Mouse (Mus musculus): ENCODE measurements around the gene Fancd2os. TPM values are rescaled to one million over a fixed set of nuclear protein-coding genes. Genes with fewer than 3 reads are reported as not detected.
A peak's percentile ranks its signal among the peaks of the same experiment; 100 is the strongest.

Gene Fancd2os
- polyA plus RNA-seq (2012; ENCODE audit: insufficient read depth, low replicate concordance), result not detected in 2 replicates

- H3K4me1 ChIP-seq, result peaks cover 9% of the 10 kb centered on the region
- TF ChIP-seq FLI1 (IDR thresholded peaks at IDR 0.05; ENCODE audit: low read length) (no peak), GATA1 (IDR thresholded peaks at IDR 0.05; ENCODE audit: borderline replicate concordance, low read length) (no peak)
- peaks cover 25% of the 10 kb centered on the region for H3K36me3 ChIP-seq (replicated peaks; ENCODE audit: low read length)
- no peaks in the 10 kb centered on the region for H3K9me3 ChIP-seq
- no peak within 1 kb of the TSS for H3K4me3 ChIP-seq (replicated peaks)
- H3K27me3 ChIP-seq (replicated peaks), result no peaks in the 10 kb centered on the region
These were observed at the start of gene Fancd2os for GRCm38 (mm10) chr6:113600543-113601139. TSS of gene Fancd2os (minus strand) at chr6:113600715.

DNA sequence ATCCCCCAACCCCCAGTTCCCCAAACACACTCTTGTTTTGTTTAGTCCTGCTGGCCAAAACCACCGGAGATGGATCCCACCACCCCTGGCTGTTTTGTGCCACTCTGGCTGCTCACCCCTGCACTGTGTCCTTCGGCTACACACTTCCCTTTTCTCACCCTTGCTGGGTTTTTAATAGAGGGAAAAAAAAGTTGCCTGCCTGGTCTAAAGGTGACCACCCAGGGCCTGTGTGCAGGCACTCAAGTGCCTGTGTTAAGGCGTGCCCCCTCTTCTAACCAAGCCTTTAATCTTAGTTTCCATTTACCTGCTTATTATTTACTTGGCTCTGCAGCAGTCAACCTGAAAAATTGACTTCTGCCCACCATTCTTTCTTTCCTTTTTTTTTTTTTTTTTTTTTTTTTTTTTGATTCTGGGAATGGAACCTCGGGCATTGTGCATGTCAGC lies 49.7 kb upstream of the Fancd2os start:
- TF ChIP-seq FLI1 (IDR thresholded peaks at IDR 0.05; ENCODE audit: low read length), result no peak
- no peak for TF ChIP-seq GATA1 (IDR thresholded peaks at IDR 0.05; ENCODE audit: borderline replicate concordance, low read length)
- Histone ChIP-seq H3K9me3 (no peaks in the 10 kb centered on the region), H3K4me3 (replicated peaks) (no peak overlapping the region), H3K4me1 (peaks cover 49% of the 10 kb centered on the region), H3K27me3 (replicated peaks) (peaks cover 41% of the 10 kb centered on the region), H3K36me3 (replicated peaks; ENCODE audit: low read length) (peaks cover 5% of the 10 kb centered on the region)

GRCm38 (mm10) chr6:113649346-113650196 lies 49.1 kb upstream of the Fancd2os start:
- H3K9me3 ChIP-seq, result no peaks in the 10 kb centered on the region
- H3K4me3 ChIP-seq (replicated peaks), result no peak overlapping the region
- TF ChIP-seq FLI1 (IDR thresholded peaks at IDR 0.05; ENCODE audit: low read length), result no peak
- no peak for TF ChIP-seq GATA1 (IDR thresholded peaks at IDR 0.05; ENCODE audit: borderline replicate concordance, low read length)
- H3K36me3 ChIP-seq (replicated peaks; ENCODE audit: low read length), result peaks cover 5% of the 10 kb centered on the region
- H3K4me1 ChIP-seq, result peaks cover 46% of the 10 kb centered on the region
- peaks cover 41% of the 10 kb centered on the region for H3K27me3 ChIP-seq (replicated peaks)

DNA sequence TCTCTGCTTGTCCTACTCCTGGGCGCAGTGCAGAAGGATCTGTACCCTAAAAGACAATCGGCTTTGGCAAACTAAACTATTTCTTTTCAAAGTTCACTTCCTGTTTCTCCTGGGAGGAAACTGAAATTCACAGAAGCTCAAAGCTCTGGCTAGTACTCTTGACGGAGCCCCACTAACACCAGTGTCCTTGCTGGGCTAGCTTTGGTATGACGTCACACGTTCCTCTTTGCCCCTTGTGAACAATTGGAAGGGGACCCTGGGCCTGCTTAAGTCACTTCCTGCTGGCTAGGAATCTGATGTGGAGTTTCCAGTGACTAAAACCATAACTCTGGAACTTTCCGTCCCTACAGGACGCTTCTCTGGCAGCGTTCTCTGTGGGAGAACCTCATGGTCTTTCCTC lies 44.3 kb upstream of the Fancd2os start:
- Histone ChIP-seq H3K4me3 (replicated peaks) (no peak overlapping the region), H3K36me3 (replicated peaks; ENCODE audit: low read length) (peaks cover 5% of the 10 kb centered on the region), H3K4me1 (peaks cover 23% of the 10 kb centered on the region), H3K9me3 (no peaks in the 10 kb centered on the region), H3K27me3 (replicated peaks) (peaks cover 48% of the 10 kb centered on the region)
- TF ChIP-seq FLI1 (IDR thresholded peaks at IDR 0.05; ENCODE audit: low read length) (no peak), GATA1 (IDR thresholded peaks at IDR 0.05; ENCODE audit: borderline replicate concordance, low read length) (no peak)

DNA sequence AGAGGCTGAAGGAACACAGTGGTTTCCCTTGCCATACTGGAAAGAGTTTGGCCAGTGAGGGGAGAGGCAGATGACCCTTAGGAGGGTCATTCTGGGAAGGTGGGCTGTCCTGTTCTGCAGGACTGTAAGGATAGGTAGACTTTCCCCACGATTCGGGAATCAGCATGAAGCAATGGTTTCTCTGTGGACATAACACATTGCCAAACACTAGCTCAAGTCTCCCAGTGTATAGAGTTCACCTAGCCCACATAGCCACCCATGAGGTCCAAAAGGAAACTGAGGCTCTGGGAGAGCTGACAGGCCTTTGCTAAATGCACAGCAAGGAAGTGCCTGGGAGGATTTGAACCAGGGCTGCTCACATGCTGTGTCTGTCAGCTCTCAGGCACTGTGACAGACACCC lies 43.5 kb upstream of the Fancd2os start:
- TF ChIP-seq FLI1 (IDR thresholded peaks at IDR 0.05; ENCODE audit: low read length) (no peak), GATA1 (IDR thresholded peaks at IDR 0.05; ENCODE audit: borderline replicate concordance, low read length) (no peak)
- peaks cover 15% of the 10 kb centered on the region for H3K4me1 ChIP-seq
- peaks cover 5% of the 10 kb centered on the region for H3K36me3 ChIP-seq (replicated peaks; ENCODE audit: low read length)
- H3K27me3 ChIP-seq (replicated peaks), result peaks cover 48% of the 10 kb centered on the region
- no peaks in the 10 kb centered on the region for H3K9me3 ChIP-seq
- H3K4me3 ChIP-seq (replicated peaks), result no peak overlapping the region

- Histone ChIP-seq H3K27me3 (replicated peaks) (peaks cover 40% of the 10 kb centered on the region), H3K4me1 (peaks cover 14% of the 10 kb centered on the region), H3K4me3 (replicated peaks) (no peak overlapping the region), H3K9me3 (no peaks in the 10 kb centered on the region), H3K36me3 (replicated peaks; ENCODE audit: low read length) (peaks cover 1% of the 10 kb centered on the region)
- TF ChIP-seq FLI1 (IDR thresholded peaks at IDR 0.05; ENCODE audit: low read length) (no peak), GATA1 (IDR thresholded peaks at IDR 0.05; ENCODE audit: borderline replicate concordance, low read length) (no peak)
These were observed 42.5 kb upstream of the Fancd2os start for GRCm38 (mm10) chr6:113643021-113643420.

GRCm38 (mm10) chr6:113642605-113643004 lies 42.1 kb upstream of the Fancd2os start:
- H3K4me3 ChIP-seq (replicated peaks), result no peak overlapping the region
- H3K9me3 ChIP-seq, result no peaks in the 10 kb centered on the region
- TF ChIP-seq GATA1 (IDR thresholded peaks at IDR 0.05; ENCODE audit: borderline replicate concordance, low read length) (no peak), FLI1 (IDR thresholded peaks at IDR 0.05; ENCODE audit: low read length) (no peak)
- peaks cover 14% of the 10 kb centered on the region for H3K4me1 ChIP-seq
- H3K36me3 ChIP-seq (replicated peaks; ENCODE audit: low read length), result no peaks in the 10 kb centered on the region
- H3K27me3 ChIP-seq (replicated peaks), result peaks cover 39% of the 10 kb centered on the region

DNA sequence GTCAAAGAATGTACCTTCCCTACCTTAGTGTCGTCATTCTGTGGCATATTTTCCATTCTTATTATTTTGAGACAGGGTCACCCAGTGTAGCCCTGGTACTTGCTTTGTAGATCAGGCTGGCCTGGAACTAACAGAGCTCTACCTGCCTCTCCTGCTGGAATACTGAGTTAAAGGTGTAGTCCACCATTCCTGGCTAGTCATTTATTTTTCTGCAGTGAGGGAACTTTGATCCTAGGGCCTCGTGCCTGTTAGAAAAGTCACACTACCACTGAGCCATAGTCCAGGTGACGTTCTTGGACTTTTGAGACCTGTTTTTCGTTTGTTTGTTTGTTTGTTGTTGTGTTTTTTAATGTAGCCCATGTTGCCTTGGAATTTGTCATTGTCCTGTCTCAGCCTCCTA lies 38.7 kb upstream of the Fancd2os start:
- Histone ChIP-seq H3K9me3 (no peaks in the 10 kb centered on the region), H3K36me3 (replicated peaks; ENCODE audit: low read length) (no peaks in the 10 kb centered on the region)

GRCm38 (mm10) chr6:113638302-113639040 lies 38.0 kb upstream of the Fancd2os start, which contains the start of gene Irak2:
TSS of gene Irak2 (plus strand) at chr6:113638467.
- Histone ChIP-seq H3K9me3 (no peaks in the 10 kb centered on the region), H3K27me3 (replicated peaks) (peaks cover 18% of the 10 kb centered on the region), H3K36me3 (replicated peaks; ENCODE audit: low read length) (peaks cover 4% of the 10 kb centered on the region), H3K4me3 (replicated peaks) (peak within 1 kb of the TSS; percentile 95), H3K4me1 (peaks cover 7% of the 10 kb centered on the region)
- TF ChIP-seq FLI1 (IDR thresholded peaks at IDR 0.05; ENCODE audit: low read length) (no peak), GATA1 (IDR thresholded peaks at IDR 0.05; ENCODE audit: borderline replicate concordance, low read length) (no peak)

More for the DNA sequence above, 38.7 kb upstream of the Fancd2os start:
- Histone ChIP-seq H3K4me3 (replicated peaks) (peak overlapping the region; percentile 80), H3K4me1 (peaks cover 7% of the 10 kb centered on the region), H3K27me3 (replicated peaks) (peaks cover 24% of the 10 kb centered on the region)
- no peak for TF ChIP-seq FLI1 (IDR thresholded peaks at IDR 0.05; ENCODE audit: low read length)

All from megakaryocyte, embryonic 14.5 days (primary cell).